Mouse (Mus musculus) right cerebral cortex, adult 18-20 months (tissue): ENCODE data around the gene Ehd4.

Source experiments
- DNase-seq: peaks from one replicate; pipeline ENCODE4 v3.0.0; 2022; ENCODE audit warnings: mixed read lengths

Ehd4 gene

GRCm38 (mm10) chr2:120154361-120154894 is at the start of gene Ehd4:
TSS of gene Ehd4 (minus strand) at chr2:120154606.
- DNase-seq = peak; percentile 99

GRCm38 (mm10) chr2:120203742-120204141 is 49.3 kb upstream of the Ehd4 start:
- no peak for DNase-seq

GRCm38 (mm10) chr2:120200077-120200476 is 45.7 kb upstream of the Ehd4 start:
- no peak for DNase-seq

GRCm38 (mm10) chr2:120188174-120188573 is 33.8 kb upstream of the Ehd4 start:
- DNase-seq = no peak

GRCm38 (mm10) chr2:120187583-120187982 is 33.2 kb upstream of the Ehd4 start:
- no peak for DNase-seq

- DNase-seq = no peak
Measured at GRCm38 (mm10) chr2:120185527-120186276, 31.3 kb upstream of the Ehd4 start.

GRCm38 (mm10) chr2:120178936-120179335 is 24.5 kb upstream of the Ehd4 start:
- DNase-seq = no peak

- peak; percentile 37 for DNase-seq
Measured at GRCm38 (mm10) chr2:120173718-120174117, 19.3 kb upstream of the Ehd4 start.

- DNase-seq = no peak
Measured at GRCm38 (mm10) chr2:120171362-120171761, 17.0 kb upstream of the Ehd4 start.

- DNase-seq = no peak
Measured at GRCm38 (mm10) chr2:120170726-120171125, 16.3 kb upstream of the Ehd4 start.

GRCm38 (mm10) chr2:120169382-120169781 is 15.0 kb upstream of the Ehd4 start:
- DNase-seq = no peak

- no peak for DNase-seq
Measured at GRCm38 (mm10) chr2:120167763-120168162, 13.4 kb upstream of the Ehd4 start.

GRCm38 (mm10) chr2:120165474-120165873 is 11.1 kb upstream of the Ehd4 start:
- no peak for DNase-seq

- DNase-seq = no peak
Measured at GRCm38 (mm10) chr2:120159434-120159833, 5.0 kb upstream of the Ehd4 start.

- DNase-seq = no peak
Measured at GRCm38 (mm10) chr2:120158846-120159245, 4.4 kb upstream of the Ehd4 start.

GRCm38 (mm10) chr2:120158016-120158415 is 3.6 kb upstream of the Ehd4 start:
- no peak for DNase-seq

- DNase-seq = no peak
Measured at GRCm38 (mm10) chr2:120157606-120158005, 3.2 kb upstream of the Ehd4 start.

GRCm38 (mm10) chr2:120153586-120154360 is 633 bp downstream of the Ehd4 start:
- no peak for DNase-seq

- no peak for DNase-seq
Measured at GRCm38 (mm10) chr2:120150571-120150970, 3.8 kb downstream of the Ehd4 start.

GRCm38 (mm10) chr2:120149634-120150033 is 4.8 kb downstream of the Ehd4 start:
- no peak for DNase-seq

- no peak for DNase-seq
Measured at GRCm38 (mm10) chr2:120147999-120148398, 6.4 kb downstream of the Ehd4 start.

- no peak for DNase-seq
Measured at GRCm38 (mm10) chr2:120147364-120147763, 7.0 kb downstream of the Ehd4 start.

GRCm38 (mm10) chr2:120146543-120146942 is 7.9 kb downstream of the Ehd4 start:
- no peak for DNase-seq

GRCm38 (mm10) chr2:120144390-120144789 is 10.0 kb downstream of the Ehd4 start:
- DNase-seq = no peak
